Mouse (Mus musculus) naive thymus-derived CD4-positive, alpha-beta T cell, adult 2 months (primary cell): ENCODE results near the gene Pald1.
A peak's percentile ranks its signal among the peaks of the same experiment; 100 is the strongest.

Source experiments
- DNase-seq: peaks from one replicate; pipeline ENCODE4 v3.0.0-alpha.2; 2011; ENCODE audit warnings: low read depth

Gene Pald1

GRCm38 (mm10) chr10:61383021-61383714 is at the start of gene Pald1:
Gene Pald1, minus strand, starts transcription at chr10:61383530.
- peak; percentile 40 for DNase-seq

GRCm38 (mm10) chr10:61431375-61431774 is 48.0 kb upstream of the Pald1 start:
- DNase-seq: no peak

GRCm38 (mm10) chr10:61429043-61429442 is 45.7 kb upstream of the Pald1 start:
- no peak for DNase-seq

GRCm38 (mm10) chr10:61428416-61428815 is 45.1 kb upstream of the Pald1 start:
- no peak for DNase-seq

- DNase-seq: no peak
Measured at GRCm38 (mm10) chr10:61427951-61428350, 44.6 kb upstream of the Pald1 start.

GRCm38 (mm10) chr10:61426251-61426757 is 43.0 kb upstream of the Pald1 start:
- DNase-seq: no peak

GRCm38 (mm10) chr10:61425047-61425446 is 41.7 kb upstream of the Pald1 start:
- no peak for DNase-seq

GRCm38 (mm10) chr10:61424500-61424899 is 41.2 kb upstream of the Pald1 start:
- DNase-seq: no peak

- DNase-seq: peak; percentile 51
Measured at GRCm38 (mm10) chr10:61423289-61423688, 40.0 kb upstream of the Pald1 start.

GRCm38 (mm10) chr10:61422861-61423260 is 39.5 kb upstream of the Pald1 start:
- DNase-seq: no peak

- no peak for DNase-seq
Measured at GRCm38 (mm10) chr10:61420011-61420410, 36.7 kb upstream of the Pald1 start.

GRCm38 (mm10) chr10:61419146-61419545 is 35.8 kb upstream of the Pald1 start:
- DNase-seq: no peak

- no peak for DNase-seq
Measured at GRCm38 (mm10) chr10:61418131-61418900, 35.0 kb upstream of the Pald1 start.

GRCm38 (mm10) chr10:61417672-61418071 is 34.3 kb upstream of the Pald1 start, which contains the start of gene Nodal:
Gene Nodal, plus strand, starts transcription at chr10:61417972.
- no peak for DNase-seq

- DNase-seq: no peak
Measured at GRCm38 (mm10) chr10:61417046-61417445, 33.7 kb upstream of the Pald1 start.

- no peak for DNase-seq
Measured at GRCm38 (mm10) chr10:61416561-61416960, 33.2 kb upstream of the Pald1 start.

- DNase-seq: no peak
Measured at GRCm38 (mm10) chr10:61415890-61416289, 32.6 kb upstream of the Pald1 start.

- DNase-seq: no peak
Measured at GRCm38 (mm10) chr10:61415240-61415639, 31.9 kb upstream of the Pald1 start.

GRCm38 (mm10) chr10:61412910-61413625 is 29.7 kb upstream of the Pald1 start:
- DNase-seq: no peak

GRCm38 (mm10) chr10:61410193-61410592 is 26.9 kb upstream of the Pald1 start:
- DNase-seq: no peak

- DNase-seq: no peak
Measured at GRCm38 (mm10) chr10:61409776-61410175, 26.4 kb upstream of the Pald1 start.

- no peak for DNase-seq
Measured at GRCm38 (mm10) chr10:61405958-61406357, 22.6 kb upstream of the Pald1 start.

GRCm38 (mm10) chr10:61402911-61403310 is 19.6 kb upstream of the Pald1 start:
- no peak for DNase-seq
